Mouse (Mus musculus) urinary bladder, postnatal 14 days (tissue): ENCODE measurements around the gene Fam163a.
A peak's percentile ranks its signal among the peaks of the same experiment; 100 is the strongest.
"Not testable (repeated sequence)": the region's sequence is repeated elsewhere in the genome, so short reads cannot be mapped to it uniquely, and the experiment has no call there.

Source experiments
- DNase-seq: peaks from one replicate; pipeline ENCODE4 v3.0.0; 2021; ENCODE audit warnings: low spot score

Gene Fam163a

DNA sequence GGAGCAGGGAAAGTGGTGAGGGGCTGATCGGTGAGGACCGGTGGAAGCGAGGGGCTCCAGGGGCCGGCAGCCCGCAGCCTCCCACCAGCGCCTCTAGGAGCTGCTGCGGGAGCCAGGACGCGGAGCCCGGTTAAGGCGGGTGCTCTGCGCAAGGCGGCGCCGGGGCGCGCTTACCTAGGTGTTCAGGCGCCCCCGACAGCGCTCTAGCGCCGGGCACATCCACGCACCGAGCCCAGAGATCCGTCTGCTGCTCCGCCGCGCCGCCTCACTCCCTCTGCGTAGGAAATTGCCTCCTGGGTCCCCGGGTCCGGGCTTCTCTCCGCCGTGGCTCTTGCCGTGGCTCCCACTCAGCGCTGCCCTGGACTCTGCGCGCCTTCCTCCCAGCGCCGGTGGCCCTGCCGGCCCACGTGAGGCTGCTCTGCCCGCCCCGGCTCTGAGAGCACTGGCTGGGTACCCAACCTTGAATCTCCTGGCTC lies at the start of gene Fam163a:
Fam163a (minus strand) TSS at position 371 of the 476 bp plus-strand sequence.
- DNase-seq = no peak

DNA sequence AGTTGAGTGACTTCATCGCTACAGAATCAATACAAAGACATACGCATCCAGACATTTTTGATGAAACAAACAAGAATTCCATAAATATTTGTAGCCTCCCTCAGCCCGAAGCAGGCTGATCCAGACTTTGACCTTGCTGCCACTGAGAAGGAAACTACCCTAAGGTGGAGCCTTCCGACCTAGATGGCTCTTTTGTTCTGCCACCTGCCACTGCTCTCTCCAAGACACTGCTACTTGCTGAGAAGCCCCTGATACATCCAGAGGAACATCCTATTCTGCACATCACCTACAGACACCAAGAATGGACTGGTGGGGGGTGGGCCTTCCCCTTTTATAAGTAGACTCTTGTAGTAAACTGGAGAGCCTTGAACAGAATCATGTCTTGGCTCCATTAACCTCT lies 46.3 kb upstream of the Fam163a start:
- not testable (repeated sequence) for DNase-seq

DNA sequence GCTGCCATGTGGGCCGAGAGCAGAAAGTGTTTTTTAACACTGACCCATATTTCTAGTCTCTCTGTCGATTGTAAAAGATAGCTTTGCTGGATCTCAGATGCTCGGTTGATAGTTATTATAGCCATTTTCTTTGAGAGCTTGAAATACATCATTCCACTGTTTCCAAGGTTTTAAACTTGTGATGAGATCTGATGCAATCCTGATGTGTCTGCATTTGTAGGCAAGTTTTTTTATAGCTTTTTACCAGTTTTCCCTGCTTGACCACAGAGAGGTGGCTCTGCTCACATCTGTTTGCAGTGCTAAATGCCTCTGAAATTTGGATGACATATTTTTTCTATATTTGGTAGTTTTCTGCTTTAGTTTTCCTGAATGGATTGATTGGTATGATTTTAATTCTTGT lies 43.1 kb upstream of the Fam163a start:
- no peak for DNase-seq

DNA sequence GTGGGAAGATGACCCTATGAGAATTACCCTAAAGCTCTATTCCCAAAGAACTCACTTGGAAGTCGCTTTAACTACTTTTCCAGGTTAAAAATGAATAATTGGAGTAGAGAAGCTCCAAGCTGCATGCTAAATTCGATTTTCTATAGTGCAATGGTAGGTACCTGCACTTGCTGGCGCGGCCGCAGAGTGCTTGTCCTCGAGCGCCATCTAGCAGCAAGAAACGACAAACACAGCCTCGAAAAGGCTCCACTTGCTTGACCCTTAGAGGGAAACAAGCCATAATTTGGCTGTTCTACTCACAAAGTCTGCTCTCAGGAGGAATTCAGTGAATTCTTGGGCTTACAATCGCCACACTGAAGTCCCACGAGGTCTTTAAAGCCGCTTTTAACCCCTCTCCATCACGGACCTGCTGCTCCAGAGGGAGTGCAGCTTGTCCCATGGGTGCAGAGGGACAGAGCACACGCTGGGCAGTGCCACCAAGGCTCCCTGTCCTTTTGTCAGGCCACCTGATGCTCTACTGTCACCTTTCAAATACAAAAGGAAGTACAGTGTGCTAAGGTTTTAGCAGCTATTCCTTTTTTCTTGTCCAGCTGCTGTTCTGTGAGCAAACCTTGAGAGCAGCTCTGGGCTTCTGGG lies 37.0 kb upstream of the Fam163a start:
- peak; percentile 58 for DNase-seq

DNA sequence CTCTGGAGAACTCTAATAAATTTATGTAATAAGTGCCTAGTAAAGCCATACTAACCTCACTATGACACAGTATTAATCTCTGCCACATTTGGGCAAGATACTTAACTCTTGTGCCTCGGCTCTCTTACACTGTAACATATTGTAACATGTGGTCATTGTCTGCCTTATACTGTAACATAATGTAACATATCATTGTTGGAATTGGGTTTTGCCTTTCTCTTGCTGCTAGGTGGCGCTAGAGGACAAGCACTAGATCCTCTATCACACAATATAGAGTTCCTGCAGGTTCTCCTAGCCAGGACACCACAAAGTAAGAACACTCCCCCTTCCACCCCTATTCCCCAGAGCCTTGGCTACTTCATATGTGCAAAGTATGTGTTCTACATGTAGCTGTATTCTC lies 36.2 kb upstream of the Fam163a start:
- DNase-seq = peak; percentile 19

DNA sequence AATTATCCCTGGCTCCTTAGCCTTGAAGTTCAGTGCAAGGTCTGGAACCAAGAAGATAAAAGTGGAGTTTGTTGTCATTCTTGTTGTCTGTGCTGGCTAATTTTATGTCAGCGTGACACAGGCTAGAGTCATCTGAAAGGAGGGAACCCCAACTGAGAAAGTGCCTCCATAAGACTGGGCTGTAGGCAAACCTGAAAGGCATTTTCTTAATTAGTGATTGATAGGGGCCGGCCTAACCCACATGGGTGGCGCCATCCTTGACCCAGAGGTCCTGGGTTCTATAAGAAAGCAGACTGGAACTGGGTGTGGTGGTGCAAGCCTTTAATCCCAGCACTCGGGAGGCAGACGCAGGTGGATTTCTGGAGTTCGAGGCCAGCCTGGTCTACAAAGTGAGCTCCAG lies 26.3 kb upstream of the Fam163a start:
- no peak for DNase-seq

DNA sequence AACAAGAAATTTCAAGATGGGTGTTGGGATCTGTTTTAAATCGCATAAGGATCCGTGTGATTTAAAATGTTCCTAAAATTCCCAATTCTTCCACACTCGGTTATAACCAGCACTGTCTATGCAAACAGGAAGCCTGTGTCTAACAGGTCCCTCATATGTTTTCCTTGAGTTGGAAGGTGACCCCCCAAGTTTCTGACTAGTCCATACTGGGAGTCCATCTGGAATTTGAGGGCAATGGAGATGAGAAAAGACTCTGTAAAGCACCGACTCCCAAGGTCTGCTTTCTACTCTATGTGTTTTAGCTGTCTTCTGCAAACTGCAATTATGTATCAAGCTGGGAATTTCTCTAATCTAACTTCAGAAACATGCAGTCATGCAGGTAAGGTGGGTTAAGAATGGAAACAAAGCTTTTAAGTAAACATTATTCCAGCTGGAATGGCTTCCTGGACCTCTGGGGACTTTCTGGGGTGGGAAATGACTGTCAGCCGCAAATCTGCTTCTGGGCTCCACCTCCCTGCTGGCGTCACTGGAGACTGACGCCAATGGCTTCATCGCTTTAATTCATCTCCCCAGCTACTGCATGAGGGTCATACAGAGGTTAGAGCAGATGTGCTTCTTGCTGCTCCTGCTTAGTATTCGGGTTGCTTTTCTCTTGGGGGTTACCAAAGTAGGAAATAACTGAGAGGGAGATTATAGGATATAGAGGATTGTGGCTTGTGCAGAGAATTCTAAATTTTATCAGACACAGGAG lies 25.7 kb upstream of the Fam163a start:
- DNase-seq = no peak

DNA sequence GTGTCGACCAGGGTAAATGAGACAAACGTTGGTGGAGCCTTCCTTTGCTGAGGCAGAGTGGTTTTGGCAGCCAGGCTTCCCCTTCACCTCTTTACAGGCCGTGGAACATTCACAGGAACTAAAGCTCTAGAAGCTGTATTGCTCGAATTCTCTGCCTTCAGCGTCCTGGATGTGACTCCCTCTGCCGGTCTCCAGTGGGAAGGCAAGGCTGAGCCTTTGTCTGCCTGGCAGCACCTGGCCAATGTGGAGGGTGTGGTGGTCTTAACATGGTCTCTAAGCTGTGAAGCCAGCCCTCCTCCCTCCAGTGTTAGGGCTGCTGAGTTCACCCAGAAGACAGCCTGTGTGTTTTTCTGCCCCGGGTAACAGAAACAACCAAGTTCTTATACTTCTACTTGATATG lies 24.6 kb upstream of the Fam163a start:
- DNase-seq = peak; percentile 36

DNA sequence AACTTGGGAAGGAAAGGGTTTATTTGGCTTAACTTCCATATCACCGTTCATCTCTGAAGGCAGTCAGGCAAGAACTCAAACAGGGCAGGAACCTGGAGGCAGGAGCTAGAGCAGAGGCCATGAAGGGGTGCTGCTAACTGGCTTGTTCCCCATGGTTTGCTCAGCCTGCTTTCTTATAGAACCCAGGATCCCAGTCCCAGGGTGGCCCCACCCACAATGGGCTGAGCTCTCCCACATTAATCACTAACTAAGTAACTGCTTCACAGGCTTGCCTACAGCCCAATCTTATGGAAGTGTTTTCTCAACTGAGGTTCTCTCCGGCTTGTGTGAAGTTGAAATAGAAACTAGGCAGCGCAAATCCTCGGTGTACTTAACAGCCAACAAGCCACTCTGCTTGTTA lies 23.9 kb upstream of the Fam163a start:
- no peak for DNase-seq

DNA sequence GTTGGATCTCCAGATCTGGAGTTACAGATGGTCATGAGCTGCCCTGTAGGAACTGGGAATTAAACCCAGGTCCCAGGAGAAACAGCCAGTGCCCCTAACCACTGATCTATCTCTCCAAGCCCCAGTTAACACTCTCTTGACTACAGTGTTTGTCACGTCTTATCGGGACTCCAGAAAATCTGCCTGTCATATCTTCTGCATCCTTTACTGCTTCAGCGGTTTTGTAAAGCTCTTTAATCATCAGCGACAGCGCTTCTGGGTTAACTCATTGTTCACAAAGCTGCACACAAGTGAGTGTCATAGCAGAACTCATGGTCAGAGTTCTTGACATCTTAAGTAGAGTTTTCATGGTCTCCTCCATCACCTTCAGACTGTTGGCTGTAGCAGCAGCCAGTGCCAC lies 22.1 kb upstream of the Fam163a start:
- no peak for DNase-seq

DNA sequence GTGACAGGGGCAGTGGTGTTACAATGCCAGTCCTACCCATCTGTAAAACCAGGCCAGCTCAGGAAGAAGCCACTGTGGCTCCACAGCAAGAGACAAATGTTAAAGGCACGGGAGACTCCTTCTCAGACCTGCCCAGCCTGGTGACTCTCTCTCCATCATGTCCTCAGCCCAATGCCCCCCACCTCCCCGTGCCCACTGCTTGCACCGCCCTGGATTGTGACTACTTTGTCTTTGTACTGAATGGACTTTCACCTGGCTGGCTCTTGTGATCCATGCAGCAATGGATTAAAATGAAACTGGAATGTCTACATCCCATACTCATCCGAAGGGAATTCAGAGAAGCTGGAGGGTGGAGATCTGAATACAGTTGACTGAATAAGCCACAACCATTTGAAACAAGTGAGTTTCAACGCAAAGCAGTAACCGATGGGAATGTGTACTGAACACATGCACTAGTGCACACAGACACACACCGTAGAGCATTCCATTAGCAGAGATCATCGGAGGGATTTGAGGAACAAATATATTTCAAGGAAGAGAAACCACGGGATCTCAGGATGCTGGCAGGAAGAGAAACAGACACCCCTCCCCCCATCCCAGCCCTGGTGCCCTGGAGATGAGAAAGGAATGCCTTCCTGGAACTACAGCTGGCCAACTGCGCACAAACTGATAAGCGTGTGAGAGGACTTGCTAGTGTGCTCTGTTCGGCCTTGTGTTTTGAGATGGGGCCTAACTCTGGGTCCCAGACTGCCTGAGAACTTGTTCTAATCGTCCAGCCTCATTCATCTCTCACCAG lies 17.6 kb upstream of the Fam163a start:
- no peak for DNase-seq

DNA sequence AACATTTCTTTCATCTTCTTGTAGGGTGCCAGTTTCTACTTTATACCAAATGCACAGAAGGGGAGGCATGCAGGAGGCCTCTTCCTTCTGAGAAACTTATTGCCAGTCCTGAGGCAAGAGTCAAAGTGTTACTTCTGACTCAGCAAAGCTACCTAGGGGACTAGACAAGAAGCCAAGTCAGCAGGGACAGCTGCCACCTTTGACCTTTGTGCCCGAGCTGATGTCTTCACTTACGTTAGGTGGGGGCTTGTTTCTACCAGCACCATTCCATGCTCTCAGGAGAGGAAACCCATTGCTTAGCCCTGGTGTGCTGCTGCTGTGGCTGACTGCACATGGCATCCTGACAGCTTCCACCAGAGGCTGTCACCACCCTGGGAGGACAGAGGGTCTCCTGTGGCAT lies 16.5 kb upstream of the Fam163a start:
- DNase-seq = no peak

DNA sequence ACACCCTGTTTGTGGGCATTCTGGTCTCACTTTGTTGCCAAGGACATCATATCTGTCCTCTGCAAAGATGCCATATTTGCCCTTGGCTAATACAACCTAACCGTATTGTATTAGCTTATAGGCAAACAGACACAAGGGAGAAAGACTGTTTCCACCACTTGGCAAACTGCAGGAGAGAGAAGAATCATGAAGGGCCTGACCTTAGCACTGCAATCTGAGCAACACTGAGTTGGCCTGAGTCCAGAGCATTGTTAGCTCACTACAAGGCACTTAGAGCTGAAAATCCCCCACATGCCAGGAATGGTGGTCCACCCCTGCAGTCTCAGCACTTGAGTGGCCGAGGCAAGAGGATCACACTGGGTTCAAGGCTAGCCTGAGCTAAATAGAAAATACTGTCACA lies 13.7 kb upstream of the Fam163a start:
- no peak for DNase-seq

DNA sequence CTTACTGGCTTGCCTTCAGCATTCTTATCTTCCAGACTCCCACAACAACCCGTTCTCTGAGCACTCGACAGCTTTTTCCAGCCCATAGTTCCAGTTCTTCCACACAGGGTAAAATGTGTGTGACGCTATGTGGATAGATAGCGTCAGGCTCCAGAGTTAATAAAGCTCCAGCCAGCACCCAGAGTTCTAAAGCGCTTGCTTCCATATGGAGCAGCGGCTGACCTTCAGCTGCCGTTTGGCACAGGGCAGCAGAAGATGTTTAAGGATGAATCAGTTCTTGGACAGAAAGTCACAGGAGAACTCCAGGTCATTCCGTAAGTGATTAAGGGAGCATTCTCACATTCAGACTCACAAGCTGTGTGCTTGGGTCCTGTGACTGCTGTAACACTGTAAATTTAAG lies 13.1 kb upstream of the Fam163a start:
- DNase-seq = no peak

DNA sequence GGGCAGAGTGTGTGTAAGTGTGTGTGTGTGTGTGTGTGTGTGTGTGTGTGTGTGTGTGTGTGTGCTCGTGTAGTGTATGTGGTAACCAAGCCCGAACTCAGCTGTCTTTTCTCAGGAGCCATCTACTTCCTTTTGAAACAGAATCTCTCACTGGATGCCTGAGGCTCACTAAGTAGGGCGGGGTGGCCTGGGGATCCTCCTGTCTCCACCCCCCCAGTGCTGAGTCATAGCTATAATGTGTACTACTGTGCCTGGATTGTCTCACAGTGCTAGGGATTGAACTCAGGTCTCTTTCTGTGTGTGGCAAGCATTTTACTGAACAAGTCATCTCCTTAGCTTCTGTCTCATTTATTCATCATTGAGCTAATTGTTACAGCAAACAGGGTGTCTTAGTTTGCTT lies 12.6 kb upstream of the Fam163a start:
- peak; percentile 57 for DNase-seq

DNA sequence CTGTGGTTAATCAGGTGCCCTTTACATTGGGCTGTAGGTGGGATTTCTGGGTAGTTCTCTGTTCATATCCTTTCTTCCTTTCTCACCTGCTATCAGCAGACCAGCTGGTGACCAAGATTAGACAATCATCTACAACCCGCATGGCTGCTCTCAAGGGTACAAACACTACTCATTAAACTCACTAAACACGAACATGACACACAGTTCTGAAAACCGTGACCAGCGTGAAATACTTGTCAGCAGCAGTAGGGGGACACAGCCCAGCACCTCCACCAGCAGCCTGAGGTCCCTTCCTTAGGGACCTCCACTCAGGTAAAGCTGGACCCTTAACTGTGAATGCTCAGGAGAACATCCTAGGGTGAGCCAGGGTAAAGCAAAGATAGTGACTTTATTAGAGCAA lies 11.4 kb upstream of the Fam163a start:
- no peak for DNase-seq

DNA sequence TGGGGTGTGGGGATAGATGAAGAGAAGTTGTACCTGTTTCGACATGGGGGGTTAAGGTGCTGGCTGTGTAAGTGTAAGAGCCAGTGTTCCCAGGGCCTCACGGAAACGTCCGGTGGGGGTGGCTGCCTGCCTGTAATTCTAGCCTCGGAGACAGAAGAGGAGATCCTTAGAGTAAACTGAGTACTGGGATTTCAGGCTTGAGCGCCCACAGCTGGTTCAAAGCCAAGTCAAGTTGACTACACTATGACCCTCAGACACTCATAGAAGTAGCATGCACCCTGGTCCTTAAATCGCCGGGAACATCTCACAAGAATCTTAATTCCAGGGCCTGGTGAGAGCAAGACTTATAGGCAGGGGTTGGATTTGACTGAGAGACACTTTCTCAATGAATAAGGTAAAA lies 9.8 kb upstream of the Fam163a start:
- no peak for DNase-seq

DNA sequence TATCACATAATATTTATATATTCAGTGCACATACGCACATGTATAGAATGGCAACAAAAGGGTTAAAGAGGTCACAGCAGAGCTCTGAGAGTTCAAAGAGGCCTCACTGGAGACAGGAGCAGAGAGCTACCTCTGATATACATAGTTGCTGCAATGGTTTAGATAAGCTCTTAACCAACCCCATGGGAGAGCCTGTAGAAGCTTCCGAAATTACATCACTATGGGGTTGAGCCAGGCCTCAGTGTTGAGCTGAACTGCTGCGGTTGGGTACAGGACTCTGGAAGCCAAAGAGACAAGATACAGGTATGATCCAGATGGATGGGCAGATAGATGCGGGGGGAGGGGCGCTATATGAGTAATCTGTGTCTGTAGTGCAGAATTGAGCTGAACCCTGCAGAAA lies 8.1 kb upstream of the Fam163a start:
- no peak for DNase-seq

DNA sequence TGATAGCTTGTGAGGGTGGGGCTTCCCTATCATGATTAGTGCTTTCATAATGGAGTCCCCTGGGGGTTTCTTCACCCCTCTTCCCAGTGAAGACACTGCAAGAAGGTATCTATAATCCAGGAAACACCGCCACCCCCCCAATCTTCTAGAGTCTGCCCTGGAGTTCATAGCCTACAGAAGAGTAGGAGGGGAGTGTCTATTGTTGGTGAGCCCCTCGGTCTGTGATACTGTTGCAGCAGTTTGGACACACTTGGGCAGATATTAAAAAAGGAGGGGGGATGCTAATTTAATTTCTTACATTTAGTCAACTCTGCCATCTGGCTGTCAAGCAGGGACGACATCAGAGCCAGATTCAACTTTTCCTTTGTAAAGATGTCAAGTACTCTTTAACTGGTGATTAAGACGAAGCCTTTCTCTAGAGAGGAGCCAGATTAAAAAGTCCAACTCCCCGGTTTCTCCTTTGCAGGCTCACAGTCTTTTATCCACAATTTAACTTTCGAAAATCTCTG lies 7.0 kb upstream of the Fam163a start:
- no peak for DNase-seq

DNA sequence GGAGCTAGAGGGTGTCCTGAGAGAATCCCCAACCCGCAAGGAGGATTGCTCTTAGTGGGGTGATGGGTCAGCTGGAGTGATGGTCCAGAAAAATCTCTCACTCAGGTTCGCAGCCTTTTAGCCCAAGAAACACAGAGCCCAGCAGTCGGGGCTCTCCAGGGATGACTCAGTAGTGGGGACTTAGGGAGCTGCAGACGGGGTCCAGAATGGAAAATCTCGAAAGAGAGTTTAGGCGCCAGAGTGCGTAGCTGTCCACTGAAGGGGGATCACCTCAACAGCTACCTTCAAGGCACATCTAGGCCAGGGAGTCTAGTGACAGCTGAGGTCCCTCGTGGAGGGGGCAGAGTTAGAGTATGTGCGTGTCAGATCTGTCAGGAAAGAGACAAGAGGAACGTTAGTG lies 338 bp upstream of the Fam163a start:
- DNase-seq = no peak

DNA sequence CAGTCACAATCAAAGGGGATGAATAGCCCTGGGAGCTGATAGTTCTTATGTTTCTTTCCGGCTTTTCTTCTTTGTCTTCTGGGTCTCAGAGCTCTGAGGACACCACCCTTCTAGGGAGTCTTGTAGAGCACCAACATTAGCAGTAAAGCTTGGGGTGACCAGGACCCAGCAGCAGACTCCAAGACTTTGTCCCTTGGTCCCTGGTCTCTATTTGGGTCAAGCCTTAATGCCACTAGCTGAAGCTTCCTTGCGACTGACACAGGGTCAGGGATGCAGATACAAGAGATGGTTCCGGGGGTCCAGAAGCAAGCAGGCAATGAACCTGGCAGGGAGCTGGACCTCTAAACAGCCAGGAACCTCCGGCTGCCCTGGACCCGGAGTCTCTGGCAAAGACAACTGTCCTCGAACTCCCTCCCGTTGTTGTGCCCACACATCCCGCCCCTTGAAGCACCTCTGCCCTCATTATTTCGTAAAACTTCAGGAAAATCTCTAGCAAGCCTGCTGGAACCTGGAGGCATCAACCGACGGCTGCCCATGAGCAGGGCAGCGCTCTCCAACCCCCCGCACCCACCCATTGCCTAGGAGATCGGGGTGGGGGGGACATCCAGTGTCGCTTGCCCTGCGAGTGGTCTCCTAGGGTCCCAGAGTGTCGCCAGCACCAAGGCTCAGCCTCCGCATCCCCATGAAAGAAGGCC lies 718 bp downstream of the Fam163a start:
- DNase-seq = no peak

DNA sequence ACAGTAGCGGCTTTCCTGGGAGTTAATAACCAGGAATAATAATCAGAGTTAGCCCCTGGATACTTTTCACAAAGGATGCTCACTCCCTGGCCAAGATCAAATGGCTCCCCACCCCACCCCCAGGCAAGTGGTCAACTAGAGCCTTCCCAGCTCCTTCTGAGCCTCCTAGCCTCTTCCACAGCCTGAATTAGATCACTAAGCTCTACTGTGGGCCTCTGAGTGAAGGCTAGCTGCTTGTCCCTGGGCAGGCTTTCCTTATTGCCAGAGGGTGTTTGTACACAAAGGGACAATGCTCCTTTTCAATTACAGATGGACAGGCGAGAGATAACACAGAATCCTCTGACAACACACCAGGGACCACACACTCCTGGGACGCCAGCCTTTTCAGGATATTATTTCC lies 2.2 kb downstream of the Fam163a start:
- no peak for DNase-seq
